Mouse (Mus musculus) G1E (cell line): ENCODE results near the gene Iqgap1.

ENCODE experiments used
- CTCF ChIP-seq: IDR thresholded peaks from 2 replicates; pipeline ENCODE4 v1.5.1; 2012; ENCODE audit warnings: low read depth, low read length, inconsistent platforms, mixed read lengths
- GATA1 ChIP-seq: IDR thresholded peaks from 2 replicates; pipeline ENCODE4 v1.6.1; 2012; ENCODE audit warnings: borderline replicate concordance, low read length, inconsistent platforms, mixed read lengths
- POLR2AphosphoS5 ChIP-seq: IDR thresholded peaks from 2 replicates; pipeline ENCODE4 v1.6.1; 2012; ENCODE audit warnings: low read depth, low read length, inconsistent platforms; ENCODE audit not compliant: insufficient replicate concordance

GRCm38 (mm10) chr7:80743920-80744630 is 81.7 kb downstream of the Iqgap1 start:
- TF ChIP-seq CTCF (no peak), GATA1 (no peak), POLR2AphosphoS5 (no peak)
